ENCODE assay signal across 14 mouse cellular contexts in genomic region chr16:19666312-19666711, GRCm38 (mm10). TPM values are rescaled to one million over a fixed set of nuclear protein-coding genes. Genes with fewer than 3 reads are reported as not detected.
DNase-seq lines count a peak whose midpoint lies in the region; ATAC-seq and TF ChIP-seq lines count a peak whose summit lies in the region.
"Had no signal": no experiment of that assay in that cellular context is flagged by ENCODE, and none has a peak within 500 bp of the region (broad histone marks: within the 10 kb centered on the region; RNA-seq: fewer than 3 reads in every experiment).

No protein-coding gene starts in this region.

- no peak for DNase-seq in forebrain, postnatal 0 days
- peak; percentile 18 for DNase-seq in midbrain, embryonic 14.5 days
- DNase-seq in midbrain, embryonic 11.5 days (ENCODE audit: low spot score, missing footprints), result no peak
- peak; percentile 4 for DNase-seq in c-Kit-positive CD71-negative TER-119-negative erythroid progenitor cells, embryonic 14.5 days (ENCODE audit: low read depth)
- DNase-seq in retina, postnatal 1 day, result peak; percentile 12
- DNase-seq in adrenal gland, adult 2 months, result no peak
- no peak for DNase-seq in adrenal gland, postnatal 25 days

- H3K27ac ChIP-seq in forebrain, postnatal 0 days (ENCODE audit: low read depth, low read length), result no peak overlapping the region
- H3K27ac ChIP-seq in forebrain, embryonic 15.5 days (replicated peaks), result no peak overlapping the region
- H3K27ac ChIP-seq in midbrain, embryonic 14.5 days (replicated peaks; ENCODE audit: low read depth, low read length), result no peak overlapping the region
- H3K27ac ChIP-seq in midbrain, embryonic 11.5 days (ENCODE audit: low read depth, low read length), result no peak overlapping the region
- H3K27ac ChIP-seq: hindbrain, embryonic 12.5 days; limb, embryonic 15.5 days; midbrain, embryonic 12.5 days had no signal

- no peak for ATAC-seq in forebrain, postnatal 0 days
- no peak for ATAC-seq in forebrain, embryonic 15.5 days (replicated peaks)
- ATAC-seq in midbrain, embryonic 14.5 days (ENCODE audit: low FRiP score, low TSS enrichment), result no peak
- no peak for ATAC-seq in midbrain, embryonic 11.5 days (ENCODE audit: low FRiP score)

- TF ChIP-seq CTCF in forebrain, postnatal 0 days (IDR thresholded peaks at IDR 0.05; ENCODE audit: low read depth), result peak; percentile 32; the same call in 1 of the 2 replicates

- no peaks in the 10 kb centered on the region for H3K9me3 ChIP-seq in forebrain, postnatal 0 days (ENCODE audit: low read length)
- H3K9me3 ChIP-seq in forebrain, embryonic 15.5 days, result no peaks in the 10 kb centered on the region
- no peaks in the 10 kb centered on the region for H3K9me3 ChIP-seq in midbrain, embryonic 14.5 days (ENCODE audit: control insufficient read depth, low read length)
- no peaks in the 10 kb centered on the region for H3K9me3 ChIP-seq in midbrain, embryonic 11.5 days (ENCODE audit: control insufficient read depth, low read length)
- H3K9me3 ChIP-seq: hindbrain, embryonic 12.5 days; limb, embryonic 15.5 days; midbrain, embryonic 12.5 days had no signal

- H3K36me3 ChIP-seq in forebrain, postnatal 0 days (ENCODE audit: insufficient read depth), result no peaks in the 10 kb centered on the region
- H3K36me3 ChIP-seq in forebrain, embryonic 15.5 days, result no peaks in the 10 kb centered on the region
- H3K36me3 ChIP-seq in midbrain, embryonic 14.5 days (ENCODE audit: control insufficient read depth, insufficient read depth, low read length), result no peaks in the 10 kb centered on the region
- no peaks in the 10 kb centered on the region for H3K36me3 ChIP-seq in midbrain, embryonic 11.5 days (ENCODE audit: control insufficient read depth, insufficient read depth, low read length)
- H3K36me3 ChIP-seq: hindbrain, embryonic 12.5 days; limb, embryonic 15.5 days; midbrain, embryonic 12.5 days had no signal

- H3K27me3 ChIP-seq in forebrain, postnatal 0 days (ENCODE audit: insufficient read depth, low read length), result no peaks in the 10 kb centered on the region
- H3K27me3 ChIP-seq in forebrain, embryonic 15.5 days, result no peaks in the 10 kb centered on the region
- H3K27me3 ChIP-seq in midbrain, embryonic 14.5 days (ENCODE audit: control insufficient read depth, insufficient read depth, low read length), result no peaks in the 10 kb centered on the region
- no peaks in the 10 kb centered on the region for H3K27me3 ChIP-seq in midbrain, embryonic 11.5 days (ENCODE audit: control insufficient read depth, insufficient read depth, low read length)
- H3K27me3 ChIP-seq: hindbrain, embryonic 12.5 days; limb, embryonic 15.5 days; midbrain, embryonic 12.5 days had no signal

- H3K4me2 ChIP-seq in forebrain, postnatal 0 days (ENCODE audit: low read depth), result no peak overlapping the region
- H3K4me2 ChIP-seq in forebrain, embryonic 15.5 days (replicated peaks), result no peak overlapping the region
- H3K4me2 ChIP-seq in midbrain, embryonic 14.5 days (ENCODE audit: low read length), result no peak overlapping the region
- H3K4me2 ChIP-seq in midbrain, embryonic 11.5 days, result no peak overlapping the region
- H3K4me2 ChIP-seq: hindbrain, embryonic 12.5 days; limb, embryonic 15.5 days; midbrain, embryonic 12.5 days had no signal

- H3K4me3 ChIP-seq in forebrain, postnatal 0 days (ENCODE audit: low read depth, low read length), result no peak overlapping the region
- no peak overlapping the region for H3K4me3 ChIP-seq in forebrain, embryonic 15.5 days
- no peak overlapping the region for H3K4me3 ChIP-seq in midbrain, embryonic 14.5 days (replicated peaks; ENCODE audit: low read depth, low read length)
- no peak overlapping the region for H3K4me3 ChIP-seq in midbrain, embryonic 11.5 days (ENCODE audit: low read depth, low read length)
- H3K4me3 ChIP-seq: hindbrain, embryonic 12.5 days; limb, embryonic 15.5 days; midbrain, embryonic 12.5 days had no signal

- WGBS in forebrain, postnatal 0 days, result 43% methylated on average over 1 of the region's 1 CpGs
- 77% methylated on average over 1 of the region's 1 CpGs for WGBS in forebrain, embryonic 15.5 days
- 62% methylated on average over 1 of the region's 1 CpGs for WGBS in midbrain, embryonic 14.5 days
- WGBS in midbrain, embryonic 11.5 days, result 61% methylated on average over 1 of the region's 1 CpGs

- no peaks in the 10 kb centered on the region for H3K4me1 ChIP-seq in forebrain, postnatal 0 days (ENCODE audit: insufficient read depth)
- no peaks in the 10 kb centered on the region for H3K4me1 ChIP-seq in forebrain, embryonic 15.5 days
- no peaks in the 10 kb centered on the region for H3K4me1 ChIP-seq in midbrain, embryonic 14.5 days (ENCODE audit: control insufficient read depth, insufficient read depth, low read length)
- H3K4me1 ChIP-seq in midbrain, embryonic 11.5 days (ENCODE audit: control insufficient read depth, insufficient read depth, low read length), result no peaks in the 10 kb centered on the region
- H3K4me1 ChIP-seq: hindbrain, embryonic 12.5 days; limb, embryonic 15.5 days; midbrain, embryonic 12.5 days had no signal

- no peak overlapping the region for H3K9ac ChIP-seq in forebrain, postnatal 0 days
- H3K9ac ChIP-seq in forebrain, embryonic 15.5 days (replicated peaks), result no peak overlapping the region
- H3K9ac ChIP-seq in midbrain, embryonic 14.5 days (replicated peaks; ENCODE audit: low read length), result no peak overlapping the region
- no peak overlapping the region for H3K9ac ChIP-seq in midbrain, embryonic 11.5 days (ENCODE audit: low read length)
- H3K9ac ChIP-seq: hindbrain, embryonic 12.5 days; limb, embryonic 15.5 days; midbrain, embryonic 12.5 days had no signal

RNA-seq across cellular contexts. Expression of gene Olfr171, which starts 36.6 kb away (rescaled TPM):
- not detected in 2 replicates for total RNA-seq in forebrain, postnatal 0 days (2014; rRNA removed)
- polyA plus RNA-seq in forebrain, postnatal 0 days (2015; fragmentation: Nextera tagmentation; extraction: Ambion mirVana), result not detected in 2 replicates
- polyA plus RNA-seq in forebrain, embryonic 15.5 days (2015; fragmentation: Nextera tagmentation; extraction: Ambion mirVana), result not detected in 2 replicates
- not detected in 2 replicates for polyA plus RNA-seq in midbrain, embryonic 14.5 days (2014; fragmentation: Nextera tagmentation; extraction: Ambion mirVana)
- polyA plus RNA-seq in midbrain, embryonic 11.5 days (2014; fragmentation: Nextera tagmentation; extraction: Ambion mirVana), result not detected in 2 replicates
- total RNA-seq in adrenal gland, adult 2 months (2021), result not detected
- polyA plus RNA-seq in adrenal gland, adult 2 months (2012; rRNA removed), result not detected in 2 replicates
- total RNA-seq in adrenal gland, postnatal 25 days (2021), result not detected in 2 replicates
- total RNA-seq: gastrocnemius, adult 18-20 months; layer of hippocampus, adult 8-10 months; neutrophil, adult 5-6 weeks had no signal
- polyA plus RNA-seq: hindbrain, embryonic 12.5 days; limb, embryonic 15.5 days; midbrain, embryonic 12.5 days had no signal

RNA-seq across cellular contexts. Expression of gene Lamp3, which starts 39.9 kb away (rescaled TPM):
- total RNA-seq in forebrain, postnatal 0 days (2014; rRNA removed), result not detected in 2 replicates
- 0.05 and 0.06 TPM in 2 replicates for polyA plus RNA-seq in forebrain, postnatal 0 days (2015; fragmentation: Nextera tagmentation; extraction: Ambion mirVana)
- polyA plus RNA-seq in forebrain, embryonic 15.5 days (2015; fragmentation: Nextera tagmentation; extraction: Ambion mirVana), result not detected in 2 replicates
- 0.08 TPM in 1 of 2 replicates, not detected in the other for polyA plus RNA-seq in midbrain, embryonic 14.5 days (2014; fragmentation: Nextera tagmentation; extraction: Ambion mirVana)
- polyA plus RNA-seq in midbrain, embryonic 11.5 days (2014; fragmentation: Nextera tagmentation; extraction: Ambion mirVana), result 0.04 TPM in 2 replicates
- total RNA-seq in adrenal gland, adult 2 months (2021), result under 1 TPM in 1 of 2 experiments, not detected in 1; 0.10 TPM
- not detected in 2 replicates for polyA plus RNA-seq in adrenal gland, adult 2 months (2012; rRNA removed)
- total RNA-seq in adrenal gland, postnatal 25 days (2021), result not detected in 2 replicates
- polyA plus RNA-seq: hindbrain, embryonic 12.5 days; limb, embryonic 15.5 days; midbrain, embryonic 12.5 days had no signal

RNA-seq across cellular contexts. Expression of gene Olfr170, which starts 54.6 kb away (rescaled TPM):
- not detected in 2 replicates for total RNA-seq in forebrain, postnatal 0 days (2014; rRNA removed)
- polyA plus RNA-seq in forebrain, postnatal 0 days (2015; fragmentation: Nextera tagmentation; extraction: Ambion mirVana), result not detected in 2 replicates
- polyA plus RNA-seq in forebrain, embryonic 15.5 days (2015; fragmentation: Nextera tagmentation; extraction: Ambion mirVana), result not detected in 2 replicates
- not detected in 2 replicates for polyA plus RNA-seq in midbrain, embryonic 14.5 days (2014; fragmentation: Nextera tagmentation; extraction: Ambion mirVana)
- not detected in 2 replicates for polyA plus RNA-seq in midbrain, embryonic 11.5 days (2014; fragmentation: Nextera tagmentation; extraction: Ambion mirVana)
- total RNA-seq in adrenal gland, adult 2 months (2021), result not detected
- not detected in 2 replicates for polyA plus RNA-seq in adrenal gland, adult 2 months (2012; rRNA removed)
- not detected in 2 replicates for total RNA-seq in adrenal gland, postnatal 25 days (2021)
- total RNA-seq: gastrocnemius, adult 18-20 months; layer of hippocampus, adult 8-10 months; neutrophil, adult 5-6 weeks had no signal
- polyA plus RNA-seq: hindbrain, embryonic 12.5 days; limb, embryonic 15.5 days; midbrain, embryonic 12.5 days had no signal

Comparison
In these comparisons a context has a peak if more than half of its experiments do, and no peak if none do; other contexts are left out.
1. DNase-seq: peak in midbrain, embryonic 14.5 days (single experiment), c-Kit-positive CD71-negative TER-119-negative erythroid progenitor cells, embryonic 14.5 days (single experiment) and retina, postnatal 1 day (single experiment); none in forebrain, postnatal 0 days (single experiment), midbrain, embryonic 11.5 days (single experiment), adrenal gland, adult 2 months (single experiment) and adrenal gland, postnatal 25 days (single experiment).